Comparison of ENCODE assay signal across 19 mouse cellular contexts in the genomic region with DNA sequence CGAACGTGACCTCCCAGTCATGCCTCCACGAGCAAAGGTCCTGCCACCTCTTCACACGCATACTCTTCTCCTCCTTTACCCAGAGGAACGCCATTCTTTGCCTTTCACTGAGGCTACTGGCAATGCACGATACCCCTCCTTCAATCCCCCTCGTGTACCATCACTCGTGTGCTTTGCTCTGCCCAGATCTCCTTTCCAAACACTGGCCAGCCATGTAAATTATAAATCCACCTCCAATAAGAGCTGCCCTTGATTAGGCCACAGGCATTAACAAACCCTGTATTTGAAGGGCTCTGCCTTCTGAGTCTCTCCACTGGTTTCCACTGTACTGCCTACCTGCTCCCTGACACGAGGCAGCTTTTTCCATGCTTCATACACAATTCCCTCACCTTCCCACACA.
DNase-seq lines count a peak whose midpoint lies in the region; ATAC-seq lines count a peak whose summit lies in the region.
"Had no signal": no experiment of that assay in that cellular context is flagged by ENCODE, and none has a peak within 500 bp of the region (broad histone marks: within the 10 kb centered on the region; RNA-seq: fewer than 3 reads in every experiment).

No protein-coding gene starts in this region.

- peak; percentile 61 for DNase-seq in heart, embryonic 10.5 days (ENCODE audit: low spot score)
- DNase-seq in heart, adult 18-20 months = no peak
- no peak for DNase-seq in hindbrain, embryonic 10.5 days (ENCODE audit: low spot score)
- no peak for DNase-seq in midbrain, embryonic 10.5 days (ENCODE audit: low spot score)
- DNase-seq in gastrocnemius, postnatal 14 days = no peak
- DNase-seq: cerebellum, postnatal 14 days; embryo, embryonic 11 days; kidney, adult 8-10 months; kidney, postnatal 36 days; lung, adult 2 months; lung, postnatal 36 days; spleen, adult 18-20 months; thymus, adult 18-20 months had no signal

- intact Hi-C loops in gastrocnemius, postnatal 14 days (cut with DNase I; ENCODE audit: low total_unique reads) = loop anchor here (10.0 kb wide), 1 partner anchor 47 kb away; no protein-coding TSS in a partner anchor

- H3K27me3 ChIP-seq in heart, embryonic 10.5 days (ENCODE audit: insufficient read depth, poor library complexity, severe bottlenecking) = no peaks in the 10 kb centered on the region
- H3K27me3 ChIP-seq in hindbrain, embryonic 15.5 days = no peaks in the 10 kb centered on the region
- H3K27me3 ChIP-seq in hindbrain, embryonic 10.5 days (ENCODE audit: insufficient read depth, poor library complexity, severe bottlenecking) = no peaks in the 10 kb centered on the region
- no peaks in the 10 kb centered on the region for H3K27me3 ChIP-seq in midbrain, embryonic 16.5 days (ENCODE audit: control insufficient read depth, insufficient read depth, low read depth, low read length)
- no peaks in the 10 kb centered on the region for H3K27me3 ChIP-seq in midbrain, embryonic 10.5 days (ENCODE audit: low read depth, poor library complexity, severe bottlenecking)
- H3K27me3 ChIP-seq in neural tube, embryonic 15.5 days (replicated peaks) = no peaks in the 10 kb centered on the region
- H3K27me3 ChIP-seq: embryonic facial prominence, embryonic 15.5 days had no signal

- no peak for ATAC-seq in hindbrain, embryonic 15.5 days (ENCODE audit: low FRiP score, low read depth)
- ATAC-seq in midbrain, embryonic 16.5 days = peak; percentile 41; the same call in 1 of the 2 replicates
- ATAC-seq in neural tube, embryonic 15.5 days (ENCODE audit: low FRiP score) = no peak; the same call in 1 of the 2 replicates

- no peaks in the 10 kb centered on the region for H3K36me3 ChIP-seq in heart, embryonic 10.5 days
- no peaks in the 10 kb centered on the region for H3K36me3 ChIP-seq in hindbrain, embryonic 15.5 days
- H3K36me3 ChIP-seq in hindbrain, embryonic 10.5 days = 0 out of 2 replicates have a peak, but pooled peaks cover 4% of the 10 kb centered on the region
- H3K36me3 ChIP-seq in midbrain, embryonic 16.5 days (ENCODE audit: control insufficient read depth, insufficient read depth, low read length) = no peaks in the 10 kb centered on the region
- H3K36me3 ChIP-seq in midbrain, embryonic 10.5 days = no peaks in the 10 kb centered on the region
- no peaks in the 10 kb centered on the region for H3K36me3 ChIP-seq in neural tube, embryonic 15.5 days
- H3K36me3 ChIP-seq: embryonic facial prominence, embryonic 15.5 days; forebrain, embryonic 10.5 days had no signal

- peak overlapping the region; percentile 15; the same call in 1 of the 2 replicates for H3K4me2 ChIP-seq in hindbrain, embryonic 15.5 days
- no peak overlapping the region for H3K4me2 ChIP-seq in midbrain, embryonic 16.5 days (ENCODE audit: low read length)
- no peak overlapping the region for H3K4me2 ChIP-seq in neural tube, embryonic 15.5 days
- H3K4me2 ChIP-seq: embryonic facial prominence, embryonic 15.5 days; liver, embryonic 11.5 days had no signal

- 84% methylated on average over 9 of the region's 9 CpGs for WGBS in heart, embryonic 10.5 days
- WGBS in hindbrain, embryonic 15.5 days = 74% methylated on average over 9 of the region's 9 CpGs
- 84% methylated on average over 9 of the region's 9 CpGs for WGBS in hindbrain, embryonic 10.5 days
- 75% methylated on average over 9 of the region's 9 CpGs for WGBS in midbrain, embryonic 16.5 days
- WGBS in midbrain, embryonic 10.5 days = 84% methylated on average over 9 of the region's 9 CpGs
- 70% methylated on average over 9 of the region's 9 CpGs for WGBS in neural tube, embryonic 15.5 days

- no peak overlapping the region for H3K9ac ChIP-seq in hindbrain, embryonic 15.5 days
- no peak overlapping the region for H3K9ac ChIP-seq in midbrain, embryonic 16.5 days (ENCODE audit: low read depth, low read length)
- H3K9ac ChIP-seq in neural tube, embryonic 15.5 days (replicated peaks) = no peak overlapping the region
- H3K9ac ChIP-seq: embryonic facial prominence, embryonic 15.5 days had no signal

- H3K4me3 ChIP-seq in heart, embryonic 10.5 days = no peak overlapping the region
- no peak overlapping the region for H3K4me3 ChIP-seq in hindbrain, embryonic 15.5 days
- no peak overlapping the region for H3K4me3 ChIP-seq in hindbrain, embryonic 10.5 days
- no peak overlapping the region for H3K4me3 ChIP-seq in midbrain, embryonic 16.5 days (ENCODE audit: low read depth, low read length)
- H3K4me3 ChIP-seq in midbrain, embryonic 10.5 days = no peak overlapping the region
- H3K4me3 ChIP-seq in neural tube, embryonic 15.5 days (replicated peaks) = no peak overlapping the region
- H3K4me3 ChIP-seq: embryonic facial prominence, embryonic 15.5 days; forebrain, embryonic 10.5 days had no signal

- no peak overlapping the region for H3K27ac ChIP-seq in heart, embryonic 10.5 days
- no peak overlapping the region for H3K27ac ChIP-seq in hindbrain, embryonic 15.5 days (replicated peaks)
- no peak overlapping the region for H3K27ac ChIP-seq in hindbrain, embryonic 10.5 days
- H3K27ac ChIP-seq in midbrain, embryonic 16.5 days (ENCODE audit: low read length) = no peak overlapping the region
- H3K27ac ChIP-seq in midbrain, embryonic 10.5 days (replicated peaks) = no peak overlapping the region
- peak overlapping the region; percentile 46; the same call in 1 of the 2 replicates for H3K27ac ChIP-seq in neural tube, embryonic 15.5 days (replicated peaks)
- H3K27ac ChIP-seq: embryonic facial prominence, embryonic 15.5 days; forebrain, embryonic 10.5 days had no signal

- H3K9me3 ChIP-seq in heart, embryonic 10.5 days = no peaks in the 10 kb centered on the region
- H3K9me3 ChIP-seq in hindbrain, embryonic 15.5 days = no peaks in the 10 kb centered on the region
- no peaks in the 10 kb centered on the region for H3K9me3 ChIP-seq in hindbrain, embryonic 10.5 days
- no peaks in the 10 kb centered on the region for H3K9me3 ChIP-seq in midbrain, embryonic 16.5 days (replicated peaks; ENCODE audit: control insufficient read depth, low read length, poor library complexity, severe bottlenecking)
- no peaks in the 10 kb centered on the region for H3K9me3 ChIP-seq in midbrain, embryonic 10.5 days (replicated peaks)
- H3K9me3 ChIP-seq in neural tube, embryonic 15.5 days (replicated peaks) = no peaks in the 10 kb centered on the region
- H3K9me3 ChIP-seq: embryonic facial prominence, embryonic 15.5 days; forebrain, embryonic 10.5 days had no signal

- peaks cover 38% of the 10 kb centered on the region for H3K4me1 ChIP-seq in heart, embryonic 10.5 days
- peaks cover 17% of the 10 kb centered on the region for H3K4me1 ChIP-seq in hindbrain, embryonic 15.5 days (replicated peaks)
- no peaks in the 10 kb centered on the region for H3K4me1 ChIP-seq in hindbrain, embryonic 10.5 days (replicated peaks)
- peaks cover 13% of the 10 kb centered on the region for H3K4me1 ChIP-seq in midbrain, embryonic 16.5 days (ENCODE audit: control insufficient read depth, insufficient read depth, low read length)
- H3K4me1 ChIP-seq in midbrain, embryonic 10.5 days = 0 out of 2 replicates have a peak, but pooled peaks cover 3% of the 10 kb centered on the region
- peaks cover 24% of the 10 kb centered on the region for H3K4me1 ChIP-seq in neural tube, embryonic 15.5 days
- H3K4me1 ChIP-seq: forebrain, embryonic 10.5 days had no signal
